Mouse (Mus musculus): ENCODE data around the gene Lrrc39. TPM values are rescaled to one million over a fixed set of nuclear protein-coding genes. Genes with fewer than 3 reads are reported as not detected.

Lrrc39 gene
- polyA plus RNA-seq, 1 experiment from 2014 or later: 0.31 TPM

DNA sequence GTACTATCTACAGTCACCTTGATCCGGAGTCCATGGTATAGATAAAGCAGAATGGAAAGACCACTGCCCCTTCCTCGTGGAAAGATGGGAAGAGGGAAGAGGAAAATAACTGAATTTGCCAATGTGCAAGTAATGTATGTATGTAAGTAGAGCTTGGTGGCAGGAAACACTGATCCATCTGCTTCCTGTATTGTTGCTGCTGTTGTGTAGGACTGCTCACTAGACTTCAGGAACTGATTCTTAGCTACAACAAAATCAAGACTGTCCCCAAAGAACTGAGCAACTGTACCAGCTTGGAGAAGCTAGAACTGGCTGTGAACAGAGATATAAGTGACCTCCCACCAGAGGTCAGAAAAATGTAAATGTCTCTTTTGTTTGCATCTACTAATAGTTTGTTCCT is 7.9 kb downstream of the Lrrc39 start:
- H3K27me3 ChIP-seq: no peaks in the 10 kb centered on the region
- no peaks in the 10 kb centered on the region for H3K4me1 ChIP-seq (replicated peaks)
- H3K4me3 ChIP-seq: no peak overlapping the region
- H3K4me2 ChIP-seq: no peak overlapping the region
- no peaks in the 10 kb centered on the region for H3K36me3 ChIP-seq
- no peak overlapping the region for H3K27ac ChIP-seq (replicated peaks)
- WGBS: 78% methylated on average over 2 of the region's 2 CpGs
- no peaks in the 10 kb centered on the region for H3K9me3 ChIP-seq
- H3K9ac ChIP-seq: no peak overlapping the region
- ATAC-seq (ENCODE audit: low FRiP score, low read depth): no peak

DNA sequence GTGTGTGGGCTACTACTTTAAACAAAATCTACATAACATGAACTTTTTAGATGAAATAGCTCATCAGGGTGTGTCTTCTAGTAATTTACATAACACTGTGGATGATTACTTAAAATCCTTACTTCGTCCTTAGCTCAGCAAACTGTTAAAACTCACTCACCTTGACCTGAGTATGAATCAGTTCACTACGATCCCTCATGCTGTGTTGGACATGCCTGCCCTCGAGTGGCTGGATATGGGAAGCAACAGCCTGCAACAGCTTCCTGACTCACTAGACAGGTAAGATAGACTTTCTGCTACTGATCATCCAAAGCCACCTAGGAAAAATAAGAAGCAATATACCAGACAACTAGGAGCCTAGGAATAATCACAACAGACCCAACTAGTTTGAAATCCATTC is 14.5 kb downstream of the Lrrc39 start:
- H3K36me3 ChIP-seq: peaks cover 18% of the 10 kb centered on the region
- H3K4me2 ChIP-seq: no peak overlapping the region
- H3K4me1 ChIP-seq (replicated peaks): no peaks in the 10 kb centered on the region
- H3K4me3 ChIP-seq: no peak overlapping the region
- no peaks in the 10 kb centered on the region for H3K9me3 ChIP-seq
- ATAC-seq (ENCODE audit: low FRiP score, low read depth): no peak
- WGBS: 70% methylated on average over 3 of the region's 3 CpGs
- H3K27ac ChIP-seq (replicated peaks): no peak overlapping the region
- no peaks in the 10 kb centered on the region for H3K27me3 ChIP-seq
- no peak overlapping the region for H3K9ac ChIP-seq

DNA sequence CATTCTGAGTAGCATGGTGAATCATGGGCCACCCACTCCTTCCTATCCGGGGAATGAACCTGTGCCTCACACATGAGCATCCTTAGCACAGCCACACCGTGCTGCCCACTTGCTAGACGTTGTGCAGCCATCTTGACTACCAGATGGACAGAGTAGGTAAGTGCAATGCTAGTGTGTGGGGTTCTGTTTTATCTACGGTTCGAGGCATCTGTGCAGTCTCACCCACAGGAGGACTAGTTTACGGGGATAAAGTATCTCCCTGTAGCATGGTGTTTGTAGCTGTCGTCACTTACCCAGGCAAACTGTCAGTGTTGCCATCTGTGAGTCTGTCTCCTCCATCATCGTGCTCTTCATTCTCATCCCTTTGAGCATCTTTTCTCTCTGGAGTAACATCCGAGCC is 19.4 kb downstream of the Lrrc39 start:
- H3K9ac ChIP-seq: no peak overlapping the region
- no peak overlapping the region for H3K4me3 ChIP-seq
- H3K27ac ChIP-seq (replicated peaks): no peak overlapping the region
- no peak overlapping the region for H3K4me2 ChIP-seq
- H3K9me3 ChIP-seq: no peaks in the 10 kb centered on the region
- WGBS: 96% methylated on average over 9 of the region's 9 CpGs
- ATAC-seq (ENCODE audit: low FRiP score, low read depth): no peak
- H3K36me3 ChIP-seq: peaks cover 55% of the 10 kb centered on the region
- H3K27me3 ChIP-seq: no peaks in the 10 kb centered on the region
- H3K4me1 ChIP-seq (replicated peaks): no peaks in the 10 kb centered on the region

DNA sequence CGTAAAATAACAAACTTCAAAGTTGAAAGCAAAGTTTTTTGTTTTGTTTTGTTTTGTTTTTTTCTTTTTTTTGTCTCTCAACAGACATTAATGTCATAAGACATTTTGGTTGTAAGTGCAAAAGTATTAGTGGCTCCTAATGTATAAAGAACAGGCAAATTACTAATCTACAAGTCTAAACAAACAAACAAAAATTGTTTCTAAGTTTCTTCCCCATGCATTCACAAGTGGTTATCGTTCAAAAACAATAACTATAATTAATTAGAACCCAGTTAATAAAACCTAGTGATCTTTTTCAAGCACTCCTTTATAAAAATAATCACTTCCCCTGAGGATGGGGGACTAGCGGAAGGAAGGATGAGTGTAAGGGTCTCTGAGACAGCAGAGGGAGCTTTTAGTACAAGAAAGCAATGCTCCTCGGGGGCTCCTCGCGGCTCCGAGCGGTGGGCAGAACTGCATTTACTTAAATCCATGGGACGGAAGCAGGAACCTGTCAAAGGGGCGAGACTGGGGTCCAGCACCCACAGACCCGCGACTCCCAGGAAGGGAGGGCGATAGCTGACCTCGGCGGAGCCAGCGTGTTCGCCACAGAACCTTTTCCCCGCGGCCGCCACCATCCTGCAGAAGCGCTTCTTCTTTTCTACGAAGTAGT is 31.4 kb downstream of the Lrrc39 start:
- WGBS: 3% methylated on average over 22 of the region's 22 CpGs
- no peaks in the 10 kb centered on the region for H3K9me3 ChIP-seq
- no peaks in the 10 kb centered on the region for H3K27me3 ChIP-seq
- peak overlapping the region; percentile 74 for H3K9ac ChIP-seq
- H3K4me1 ChIP-seq (replicated peaks): peaks cover 17% of the 10 kb centered on the region
- H3K27ac ChIP-seq (replicated peaks): peak overlapping the region; percentile 92
- ATAC-seq (ENCODE audit: low FRiP score, low read depth): peak; percentile 84
- H3K4me2 ChIP-seq: peak overlapping the region; percentile 54
- peak overlapping the region; percentile 99 for H3K4me3 ChIP-seq
- H3K36me3 ChIP-seq: peaks cover 24% of the 10 kb centered on the region

DNA sequence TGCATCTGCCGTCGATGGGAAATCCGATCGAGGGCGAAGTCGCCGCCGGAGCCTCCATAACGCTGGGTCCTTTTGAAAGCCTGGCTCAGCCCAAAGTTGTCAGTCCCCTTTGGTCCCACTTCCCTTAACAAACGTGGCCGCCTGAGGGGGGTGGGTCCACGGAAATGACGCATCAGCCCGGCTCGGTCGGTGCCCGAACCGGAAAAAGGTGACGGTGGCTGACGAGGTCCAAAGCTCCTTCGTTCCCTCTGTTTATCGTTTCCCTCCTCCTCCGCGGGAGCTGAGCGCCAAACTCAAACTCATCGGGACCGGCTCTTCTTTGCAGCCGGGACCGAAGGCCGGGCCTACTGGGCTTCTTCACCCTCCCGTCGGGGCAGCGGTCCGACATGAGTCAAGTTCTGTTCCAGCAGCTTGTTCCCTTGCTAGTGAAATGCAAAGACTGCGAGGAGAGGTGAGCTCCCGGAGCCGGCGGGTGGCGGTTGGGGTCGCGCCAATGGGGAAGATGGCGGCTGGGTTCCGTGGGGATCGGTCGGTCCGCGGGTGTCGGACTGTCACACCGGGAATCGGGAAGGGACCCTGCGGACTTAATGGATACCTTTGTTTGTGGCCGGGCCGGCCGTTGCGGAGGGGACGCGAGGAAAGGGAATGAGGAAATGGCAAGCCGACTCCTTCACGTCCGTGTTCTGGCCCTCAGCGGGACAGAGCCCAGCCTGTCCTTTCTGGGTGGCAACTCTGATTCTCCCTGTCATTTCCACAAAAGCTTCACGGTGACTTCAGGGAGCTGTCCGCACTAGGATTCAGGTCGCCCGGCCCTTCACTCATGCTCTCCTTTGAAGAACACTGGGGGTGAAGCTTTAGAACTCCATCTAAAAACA is 32.2 kb downstream of the Lrrc39 start, which contains the start of gene Sass6:
Gene Sass6, plus strand, starts transcription at position 255 of the 875 bp plus-strand sequence.
- peak within 1 kb of the TSS; percentile 92 for H3K27ac ChIP-seq (replicated peaks)
- peaks cover 16% of the 10 kb centered on the region for H3K36me3 ChIP-seq
- H3K4me3 ChIP-seq: peak within 1 kb of the TSS; percentile 99
- peak within 1 kb of the TSS; percentile 81 for H3K4me2 ChIP-seq
- no peaks in the 10 kb centered on the region for H3K27me3 ChIP-seq
- no peaks in the 10 kb centered on the region for H3K9me3 ChIP-seq
- H3K9ac ChIP-seq: peak within 1 kb of the TSS; percentile 74
- peaks cover 17% of the 10 kb centered on the region for H3K4me1 ChIP-seq (replicated peaks)
- WGBS: under 1% methylated on average over 65 of the region's 65 CpGs
- ATAC-seq (ENCODE audit: low FRiP score, low read depth): peak; percentile 98

DNA sequence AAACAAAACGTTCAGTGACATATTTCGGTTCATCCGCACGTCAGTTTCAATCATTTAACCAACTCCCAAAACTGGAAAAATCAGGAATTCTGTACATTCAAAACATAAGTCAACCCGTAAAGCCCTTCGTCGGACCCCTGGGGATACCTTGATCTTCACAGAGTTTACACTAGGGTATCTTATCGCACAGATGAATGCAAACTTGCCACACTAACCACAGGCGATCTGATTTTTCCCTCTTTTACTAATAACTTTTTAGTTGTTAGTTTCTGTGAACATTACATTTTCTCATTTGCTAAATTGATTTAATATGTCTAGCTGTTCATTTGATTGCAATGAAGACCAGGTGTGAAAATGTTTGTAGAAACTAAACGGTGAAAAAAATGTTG is 32.8 kb downstream of the Lrrc39 start:
- Histone ChIP-seq H3K9me3 (no peaks in the 10 kb centered on the region), H3K9ac (peak overlapping the region; percentile 51), H3K27ac (replicated peaks) (peak overlapping the region; percentile 77; the same call in 1 of the 2 replicates), H3K4me1 (replicated peaks) (peaks cover 17% of the 10 kb centered on the region), H3K4me2 (peak overlapping the region; percentile 81), H3K36me3 (peaks cover 12% of the 10 kb centered on the region), H3K27me3 (no peaks in the 10 kb centered on the region), H3K4me3 (peak overlapping the region; percentile 99)
- no peak for ATAC-seq (ENCODE audit: low FRiP score, low read depth)
- WGBS: 11% methylated on average over 10 of the region's 10 CpGs

DNA sequence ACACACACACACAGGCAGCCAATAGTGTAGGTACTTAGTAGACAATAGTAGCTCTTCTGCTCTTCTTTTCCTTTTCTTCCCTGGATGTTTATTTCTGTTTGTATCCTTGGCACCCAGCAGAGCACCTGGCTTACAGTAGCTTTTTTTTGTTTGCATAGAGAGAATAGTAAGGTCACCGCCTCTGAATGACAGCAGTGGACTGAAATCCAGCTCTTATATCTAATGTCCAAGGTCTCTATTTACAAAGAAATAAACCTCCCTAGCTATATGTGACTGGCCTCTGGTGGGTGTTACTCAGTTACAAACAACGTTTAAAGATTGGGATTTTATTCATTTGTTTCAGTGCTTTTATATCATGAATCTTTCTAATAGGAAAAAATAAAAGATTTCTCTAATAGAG is 36.9 kb downstream of the Lrrc39 start:
- H3K4me1 ChIP-seq (replicated peaks): peaks cover 9% of the 10 kb centered on the region
- WGBS: 87% methylated on average over 2 of the region's 2 CpGs
- H3K27ac ChIP-seq (replicated peaks): no peak overlapping the region

DNA sequence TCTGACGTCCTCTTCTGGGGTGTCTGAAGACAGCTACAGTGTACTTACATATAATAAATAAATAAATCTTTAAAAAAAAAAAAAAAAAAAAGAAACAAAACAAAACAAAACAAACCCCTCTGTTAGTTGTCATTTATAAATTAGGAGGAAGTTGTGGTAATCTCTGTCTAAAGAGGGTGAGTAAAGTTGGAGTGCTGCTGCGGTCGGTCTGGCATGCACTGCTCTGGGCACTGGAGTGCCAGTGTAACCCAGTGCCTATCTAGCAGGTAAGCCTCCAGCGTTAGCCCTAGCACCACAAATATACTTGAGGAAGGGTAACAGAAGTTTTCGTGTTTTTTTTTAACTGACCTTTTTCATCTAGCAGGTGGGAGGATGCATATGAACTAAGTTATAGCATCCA is 38.2 kb downstream of the Lrrc39 start:
- Histone ChIP-seq H3K4me3 (no peak overlapping the region), H3K9me3 (no peaks in the 10 kb centered on the region), H3K4me2 (no peak overlapping the region), H3K4me1 (replicated peaks) (peaks cover 1% of the 10 kb centered on the region), H3K27ac (replicated peaks) (no peak overlapping the region), H3K27me3 (no peaks in the 10 kb centered on the region), H3K9ac (no peak overlapping the region), H3K36me3 (no peaks in the 10 kb centered on the region)
- ATAC-seq (ENCODE audit: low FRiP score, low read depth): no peak
- 86% methylated on average over 5 of the region's 5 CpGs for WGBS

More for the DNA sequence above, 36.9 kb downstream of the Lrrc39 start:
- Histone ChIP-seq H3K9me3 (no peaks in the 10 kb centered on the region), H3K4me3 (no peak overlapping the region), H3K9ac (no peak overlapping the region), H3K36me3 (no peaks in the 10 kb centered on the region), H3K27me3 (no peaks in the 10 kb centered on the region), H3K4me2 (no peak overlapping the region)
- no peak for ATAC-seq (ENCODE audit: low FRiP score, low read depth)

DNA sequence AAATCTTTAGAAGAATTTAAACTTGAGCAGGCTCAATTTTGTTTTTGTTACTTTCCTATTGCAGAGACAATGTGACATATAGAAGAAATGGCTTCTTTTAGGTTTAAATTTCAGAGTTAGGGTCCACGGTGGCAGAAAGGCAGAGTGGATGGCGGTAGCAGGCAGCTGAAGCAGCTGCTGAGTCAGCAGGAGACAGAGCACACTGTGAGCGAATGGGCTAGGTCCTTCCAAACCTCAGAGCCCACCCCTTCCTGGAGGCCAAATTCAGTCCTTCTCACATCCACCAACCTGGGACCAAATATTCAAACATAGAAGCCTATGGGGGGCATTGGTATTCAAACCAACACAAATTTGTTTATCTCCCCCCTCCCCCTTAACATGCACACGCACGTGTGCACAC is 39.0 kb downstream of the Lrrc39 start:
- H3K9ac ChIP-seq: no peak overlapping the region
- no peaks in the 10 kb centered on the region for H3K27me3 ChIP-seq
- no peak overlapping the region for H3K4me3 ChIP-seq
- no peaks in the 10 kb centered on the region for H3K9me3 ChIP-seq
- no peak overlapping the region for H3K27ac ChIP-seq (replicated peaks)
- H3K4me1 ChIP-seq (replicated peaks): no peaks in the 10 kb centered on the region
- ATAC-seq (ENCODE audit: low FRiP score, low read depth): no peak
- H3K4me2 ChIP-seq: no peak overlapping the region
- no peaks in the 10 kb centered on the region for H3K36me3 ChIP-seq
- 83% methylated on average over 5 of the region's 5 CpGs for WGBS

DNA sequence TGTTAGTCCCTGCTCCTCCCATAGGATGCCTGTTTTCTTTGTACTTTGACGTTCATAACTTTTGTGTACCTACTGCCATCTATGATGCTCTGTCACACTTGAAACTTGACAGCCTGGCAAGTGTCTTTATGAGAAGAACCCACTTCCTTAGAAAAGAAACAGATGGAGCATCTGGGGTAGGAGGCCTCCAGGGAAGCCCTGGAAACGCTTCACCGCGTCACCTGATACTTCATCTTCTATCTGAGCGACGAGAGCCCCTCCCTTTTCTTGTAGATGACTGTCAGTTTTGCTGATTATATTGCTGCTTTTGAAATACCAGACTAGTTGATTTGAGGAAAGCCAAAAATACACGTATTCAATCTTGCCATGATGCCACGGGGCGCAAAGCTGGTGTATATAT is 41.8 kb downstream of the Lrrc39 start:
- no peak overlapping the region for H3K9ac ChIP-seq
- H3K36me3 ChIP-seq: 0 out of 2 replicates have a peak, but pooled peaks cover under 1% of the 10 kb centered on the region
- H3K27ac ChIP-seq (replicated peaks): no peak overlapping the region
- H3K9me3 ChIP-seq: no peaks in the 10 kb centered on the region
- H3K4me2 ChIP-seq: no peak overlapping the region
- H3K27me3 ChIP-seq: no peaks in the 10 kb centered on the region
- H3K4me1 ChIP-seq (replicated peaks): no peaks in the 10 kb centered on the region
- ATAC-seq (ENCODE audit: low FRiP score, low read depth): no peak
- no peak overlapping the region for H3K4me3 ChIP-seq
- 73% methylated on average over 9 of the region's 9 CpGs for WGBS

DNA sequence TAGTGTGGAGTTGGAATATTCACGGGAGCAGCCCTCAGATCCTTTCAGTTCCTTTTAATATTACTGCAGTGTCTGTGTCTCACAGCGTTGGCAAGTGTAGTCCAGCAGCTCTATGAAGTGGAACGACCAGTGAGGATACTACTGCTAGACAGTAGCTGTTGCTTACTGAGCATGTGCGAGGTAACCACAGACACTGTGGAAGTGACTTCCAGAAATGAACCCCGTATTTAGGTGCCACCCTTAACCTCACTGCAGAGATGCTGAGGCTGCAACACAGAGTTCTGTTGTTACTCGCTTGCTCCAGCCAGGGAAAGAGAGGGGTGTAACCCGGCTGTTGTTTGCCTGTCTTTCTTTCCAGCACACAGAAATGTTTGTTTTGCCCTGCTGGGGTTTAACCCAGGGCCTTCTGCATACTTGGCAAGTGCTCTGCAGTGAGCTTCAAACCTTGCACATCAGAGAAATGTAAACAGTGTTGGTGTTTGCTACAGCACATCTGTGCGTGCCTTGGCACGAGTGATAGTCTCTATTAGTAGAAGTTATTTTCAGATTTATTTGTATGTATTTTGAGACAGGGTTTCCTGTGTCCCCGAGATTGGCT is 51.6 kb downstream of the Lrrc39 start, which contains the start of gene Trmt13:
Gene Trmt13, minus strand, starts transcription at position 293 of the 598 bp plus-strand sequence.
- no peaks in the 10 kb centered on the region for H3K9me3 ChIP-seq
- no peak within 1 kb of the TSS for H3K4me2 ChIP-seq
- H3K27ac ChIP-seq (replicated peaks): no peak within 1 kb of the TSS
- H3K4me1 ChIP-seq (replicated peaks): no peaks in the 10 kb centered on the region
- no peak within 1 kb of the TSS for H3K9ac ChIP-seq
- H3K4me3 ChIP-seq: no peak within 1 kb of the TSS
- WGBS: 82% methylated on average over 10 of the region's 10 CpGs
- ATAC-seq (ENCODE audit: low FRiP score, low read depth): no peak
- peaks cover 38% of the 10 kb centered on the region for H3K36me3 ChIP-seq
- H3K27me3 ChIP-seq: no peaks in the 10 kb centered on the region
